Mouse (Mus musculus): Measurements from ENCODE around the gene Cfap157. TPM values are rescaled to one million over a fixed set of nuclear protein-coding genes. Genes with fewer than 3 reads are reported as not detected.

Cfap157 gene
- polyA plus RNA-seq, 1 experiment from 2014 or later = 1.3 TPM

DNA sequence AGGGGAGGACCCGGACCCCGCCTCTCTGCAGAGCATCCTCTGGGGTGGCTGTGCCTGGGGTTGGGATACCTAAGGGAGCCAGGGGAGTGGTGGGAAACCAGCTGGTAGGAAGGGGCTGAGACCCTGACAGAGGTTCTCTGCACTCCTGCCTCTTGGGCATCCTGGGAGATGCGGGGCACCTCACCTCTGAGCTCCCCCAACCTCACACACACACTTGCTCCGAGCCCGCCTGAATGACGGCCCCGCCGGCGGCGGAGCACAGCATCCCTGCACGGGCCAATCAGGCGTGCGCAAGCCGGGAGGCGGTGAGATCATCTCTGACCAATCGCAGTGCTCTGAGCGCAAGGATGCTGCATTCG, 42.1 kb downstream of the Cfap157 start:
- H3K9me3 ChIP-seq = no peaks in the 10 kb centered on the region
- H3K27ac ChIP-seq (replicated peaks) = peak overlapping the region; percentile 93
- 3% methylated on average over 18 of the region's 18 CpGs for WGBS
- peak overlapping the region; percentile 92 for H3K9ac ChIP-seq
- peaks cover 10% of the 10 kb centered on the region; the same call in 1 of the 2 replicates for H3K27me3 ChIP-seq
- H3K4me2 ChIP-seq = peak overlapping the region; percentile 80
- H3K36me3 ChIP-seq = peaks cover 32% of the 10 kb centered on the region
- peak; percentile 93 for ATAC-seq (ENCODE audit: low read depth)
- H3K4me3 ChIP-seq = peak overlapping the region; percentile 81
- H3K4me1 ChIP-seq (replicated peaks) = peaks cover 50% of the 10 kb centered on the region

DNA sequence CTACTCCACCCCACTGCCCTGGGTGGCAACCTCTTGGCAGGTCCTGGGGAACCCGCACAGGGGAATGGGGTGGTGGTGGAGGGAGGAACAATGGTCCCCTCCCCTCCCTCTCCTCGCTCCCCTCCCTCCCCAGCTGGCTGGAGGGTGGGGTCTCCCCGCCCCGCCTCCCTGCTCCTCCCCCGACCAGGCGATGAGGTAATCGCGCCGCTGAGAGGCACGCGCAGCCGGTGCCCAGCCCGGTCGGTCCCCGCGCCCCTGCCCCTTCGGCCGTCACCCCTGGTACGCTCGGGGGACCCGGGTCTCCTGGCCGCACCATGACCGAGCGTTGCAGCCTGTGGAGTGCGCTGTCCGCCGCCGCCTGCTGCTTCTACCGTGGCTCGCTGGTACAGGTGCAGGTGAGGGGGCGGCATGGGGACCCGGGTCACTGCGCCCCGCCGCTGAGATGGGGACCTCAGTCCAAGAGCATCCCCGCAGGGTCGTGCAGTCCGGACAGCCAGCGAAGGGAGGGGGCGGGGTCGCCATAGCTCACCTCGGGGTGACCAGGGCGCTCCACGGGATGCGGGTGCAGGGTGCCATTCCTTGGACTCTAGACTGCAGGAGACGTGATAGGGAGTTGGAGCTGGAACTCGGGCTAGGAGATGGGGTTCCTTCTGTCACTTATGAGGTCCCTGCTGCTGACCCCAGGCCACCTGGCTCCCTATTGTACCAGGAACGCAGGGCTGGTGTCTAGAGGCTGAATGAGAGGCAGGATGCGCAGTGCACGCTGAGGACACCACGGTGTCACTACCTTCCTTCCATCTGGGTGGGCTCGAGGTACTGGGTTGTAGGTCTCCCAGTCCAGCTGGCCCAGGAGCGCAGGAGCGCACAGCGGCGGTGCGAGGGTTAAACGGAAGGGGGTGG, 42.7 kb downstream of the Cfap157 start:
- Histone ChIP-seq H3K36me3 (peaks cover 25% of the 10 kb centered on the region), H3K4me1 (replicated peaks) (peaks cover 50% of the 10 kb centered on the region), H3K9me3 (no peaks in the 10 kb centered on the region), H3K27ac (replicated peaks) (peak overlapping the region; percentile 93), H3K27me3 (peaks cover 10% of the 10 kb centered on the region; the same call in 1 of the 2 replicates), H3K4me3 (peak overlapping the region; percentile 81), H3K9ac (peak overlapping the region; percentile 92), H3K4me2 (peak overlapping the region; percentile 80)
- ATAC-seq (ENCODE audit: low read depth) = peak; percentile 60
- 3% methylated on average over 56 of the region's 58 CpGs for WGBS

DNA sequence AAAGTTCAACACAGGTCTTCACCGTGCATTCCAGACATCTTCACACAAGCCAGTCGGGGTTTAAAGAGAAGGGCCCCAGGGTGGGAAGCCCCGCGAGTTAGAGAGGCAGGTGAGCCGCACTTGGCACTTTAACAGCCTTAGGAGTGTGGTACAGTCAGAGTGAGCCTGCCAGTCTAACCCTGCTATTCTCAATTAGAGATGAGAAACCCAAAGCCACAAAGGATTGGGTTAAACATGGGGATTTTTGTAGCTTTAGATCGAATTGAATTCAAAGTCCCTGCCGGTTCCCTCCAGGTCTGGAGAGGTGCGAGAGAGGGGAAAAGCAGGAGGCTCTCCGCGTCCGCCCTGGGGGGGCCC, 43.3 kb downstream of the Cfap157 start, which contains the start of gene 6330409D20Rik:
Gene 6330409D20Rik, minus strand, starts transcription at position 101 of the 357 bp plus-strand sequence.
- Histone ChIP-seq H3K9ac (peak within 1 kb of the TSS; percentile 92), H3K27ac (replicated peaks) (peak within 1 kb of the TSS; percentile 93), H3K27me3 (peaks cover 10% of the 10 kb centered on the region; the same call in 1 of the 2 replicates), H3K9me3 (no peaks in the 10 kb centered on the region), H3K4me3 (peak within 1 kb of the TSS; percentile 81), H3K4me1 (replicated peaks) (peaks cover 50% of the 10 kb centered on the region), H3K36me3 (peaks cover 19% of the 10 kb centered on the region), H3K4me2 (peak within 1 kb of the TSS; percentile 80)
- ATAC-seq (ENCODE audit: low read depth) = no peak
- 12% methylated on average over 11 of the region's 11 CpGs for WGBS

DNA sequence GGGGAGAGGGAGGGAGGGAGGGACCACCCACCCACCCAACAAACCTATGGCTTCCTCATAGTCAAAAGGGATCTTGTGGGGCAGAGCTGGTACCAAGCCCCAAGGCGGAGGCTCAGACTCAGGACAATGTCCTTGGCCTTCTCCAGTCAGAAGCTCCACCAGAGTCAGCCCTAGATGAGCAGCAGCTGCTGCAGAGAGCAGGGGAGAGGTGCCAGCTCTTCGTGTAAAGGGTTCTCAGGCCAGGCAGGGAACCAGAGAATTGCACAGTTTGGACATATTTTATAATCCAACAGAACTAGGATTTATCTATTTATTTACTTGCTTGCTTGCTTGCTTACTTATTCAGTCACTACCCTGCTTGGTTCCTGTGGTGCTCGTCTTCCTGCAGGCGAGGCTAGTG, 44.9 kb downstream of the Cfap157 start:
- 66% methylated on average over 4 of the region's 4 CpGs for WGBS
- peak overlapping the region; percentile 50; the same call in 1 of the 2 replicates for H3K9ac ChIP-seq
- peaks cover 10% of the 10 kb centered on the region; the same call in 1 of the 2 replicates for H3K27me3 ChIP-seq
- ATAC-seq (ENCODE audit: low read depth) = no peak
- H3K4me1 ChIP-seq (replicated peaks) = peaks cover 46% of the 10 kb centered on the region
- H3K36me3 ChIP-seq = peaks cover 3% of the 10 kb centered on the region; the same call in 1 of the 2 replicates
- no peaks in the 10 kb centered on the region for H3K9me3 ChIP-seq
- H3K4me3 ChIP-seq = no peak overlapping the region
- no peak overlapping the region for H3K27ac ChIP-seq (replicated peaks)
- no peak overlapping the region for H3K4me2 ChIP-seq

DNA sequence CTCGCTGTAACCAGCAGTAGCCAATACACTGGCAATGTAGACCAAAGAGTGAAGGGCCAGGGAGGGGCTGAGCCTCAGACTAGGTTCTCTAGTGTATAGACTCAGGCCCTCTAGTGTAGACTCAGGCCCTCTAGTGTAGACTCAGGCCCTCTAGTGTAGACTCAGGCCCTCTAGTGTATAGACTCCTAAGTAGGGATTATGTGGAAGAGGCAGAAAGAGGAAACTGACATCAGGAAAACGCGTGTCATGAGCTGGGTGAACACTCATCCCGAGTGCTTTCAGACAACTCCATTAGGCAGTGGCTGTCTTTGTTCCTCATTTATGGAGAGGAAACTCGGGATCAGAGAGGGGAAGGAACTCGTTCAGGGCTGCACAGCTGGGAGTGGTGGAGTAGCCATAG, 47.2 kb downstream of the Cfap157 start:
- H3K4me3 ChIP-seq = no peak overlapping the region
- H3K9me3 ChIP-seq = no peaks in the 10 kb centered on the region
- H3K27me3 ChIP-seq = peaks cover 10% of the 10 kb centered on the region; the same call in 1 of the 2 replicates
- no peak overlapping the region for H3K4me2 ChIP-seq
- peaks cover 28% of the 10 kb centered on the region for H3K4me1 ChIP-seq (replicated peaks)
- 0 out of 2 replicates have a peak overlapping the region, but pooled peaks have one; percentile 26 for H3K9ac ChIP-seq
- 58% methylated on average over 6 of the region's 6 CpGs for WGBS
- no peaks in the 10 kb centered on the region for H3K36me3 ChIP-seq
- ATAC-seq (ENCODE audit: low read depth) = no peak
- no peak overlapping the region for H3K27ac ChIP-seq (replicated peaks)

DNA sequence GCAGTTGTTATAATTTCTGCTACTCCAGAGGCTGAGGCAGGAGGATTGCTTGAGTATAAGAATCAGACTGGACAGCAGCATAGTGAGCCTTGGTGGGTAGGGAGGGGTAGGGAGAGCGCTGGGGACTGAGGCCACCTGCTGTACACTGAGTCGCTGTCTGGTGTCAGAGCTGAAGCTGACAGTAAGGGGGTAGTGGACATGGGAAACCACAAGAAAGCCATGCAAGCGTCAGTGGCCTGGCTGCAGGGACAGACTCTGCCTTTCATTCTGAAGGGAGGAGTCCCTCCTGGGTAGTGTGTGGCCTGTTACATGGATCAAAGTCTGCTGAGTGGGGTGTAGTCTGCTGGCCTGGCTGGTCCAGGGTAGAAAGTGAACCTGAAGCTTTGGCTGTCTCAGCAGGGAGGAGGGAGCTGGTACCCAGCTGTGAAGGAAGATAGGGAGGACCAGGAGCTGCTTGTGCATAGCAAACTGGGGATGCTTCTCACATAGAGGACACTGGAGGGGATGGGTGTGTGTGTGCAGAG, 47.9 kb downstream of the Cfap157 start:
- H3K36me3 ChIP-seq = no peaks in the 10 kb centered on the region
- no peak for ATAC-seq (ENCODE audit: low read depth)
- 43% methylated on average over 3 of the region's 3 CpGs for WGBS
- H3K9ac ChIP-seq = no peak overlapping the region
- no peak overlapping the region for H3K4me2 ChIP-seq
- no peak overlapping the region for H3K4me3 ChIP-seq
- H3K27me3 ChIP-seq = peaks cover 10% of the 10 kb centered on the region; the same call in 1 of the 2 replicates
- H3K9me3 ChIP-seq = no peaks in the 10 kb centered on the region
- peaks cover 23% of the 10 kb centered on the region for H3K4me1 ChIP-seq (replicated peaks)
- H3K27ac ChIP-seq (replicated peaks) = peak overlapping the region; percentile 5

DNA sequence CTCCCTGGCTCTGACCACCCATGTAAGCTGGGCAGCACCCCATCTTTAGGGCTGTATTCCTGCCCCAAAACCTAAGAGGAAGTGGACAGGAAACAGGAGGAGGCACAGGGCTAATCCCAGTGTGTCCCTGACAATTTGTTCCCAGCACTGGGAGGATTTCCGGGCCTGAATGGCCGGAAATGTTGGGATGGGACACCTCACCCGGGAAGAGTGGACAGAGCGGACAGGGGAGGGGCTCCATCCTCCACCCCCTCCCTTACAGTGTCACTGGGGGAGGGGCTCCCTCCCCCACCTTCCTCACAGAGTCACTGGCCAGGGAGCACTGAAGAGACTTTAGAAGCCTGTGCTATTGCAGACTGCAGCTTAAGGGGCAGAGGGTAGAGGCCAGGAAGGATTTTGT, 49.3 kb downstream of the Cfap157 start:
- H3K9ac ChIP-seq = 0 out of 2 replicates have a peak overlapping the region, but pooled peaks have one; percentile 41
- H3K9me3 ChIP-seq = no peaks in the 10 kb centered on the region
- no peak overlapping the region for H3K27ac ChIP-seq (replicated peaks)
- H3K27me3 ChIP-seq = 0 out of 2 replicates have a peak, but pooled peaks cover 3% of the 10 kb centered on the region
- no peaks in the 10 kb centered on the region for H3K36me3 ChIP-seq
- H3K4me3 ChIP-seq = no peak overlapping the region
- ATAC-seq (ENCODE audit: low read depth) = no peak
- WGBS = 49% methylated on average over 4 of the region's 4 CpGs
- H3K4me2 ChIP-seq = no peak overlapping the region
- H3K4me1 ChIP-seq (replicated peaks) = peaks cover 26% of the 10 kb centered on the region

DNA sequence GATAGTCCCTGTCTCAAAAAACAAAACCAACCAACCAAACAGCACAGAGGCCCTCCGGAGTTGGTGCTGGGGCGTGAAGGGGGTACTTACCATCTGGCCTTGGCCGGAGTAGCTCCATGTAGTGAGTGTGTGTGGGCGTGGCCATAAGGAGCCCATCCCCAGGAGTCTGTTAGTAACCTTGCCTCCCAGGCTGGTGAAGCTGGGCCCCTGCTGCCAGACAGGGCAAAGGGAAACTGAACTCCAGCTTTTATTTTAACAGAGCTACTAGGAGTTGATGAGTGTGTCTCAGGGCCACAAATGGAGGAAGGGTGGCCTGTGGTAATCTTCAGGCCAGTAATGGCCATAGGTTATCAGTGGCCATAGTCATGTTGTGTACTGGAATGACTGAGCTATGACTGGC, 49.7 kb downstream of the Cfap157 start:
- WGBS = 52% methylated on average over 4 of the region's 4 CpGs
- Histone ChIP-seq H3K27ac (replicated peaks) (no peak overlapping the region), H3K4me3 (no peak overlapping the region), H3K4me1 (replicated peaks) (peaks cover 28% of the 10 kb centered on the region), H3K36me3 (no peaks in the 10 kb centered on the region), H3K27me3 (no peaks in the 10 kb centered on the region), H3K9ac (0 out of 2 replicates have a peak overlapping the region, but pooled peaks have one; percentile 41), H3K4me2 (no peak overlapping the region), H3K9me3 (no peaks in the 10 kb centered on the region)
- ATAC-seq (ENCODE audit: low read depth) = no peak

DNA sequence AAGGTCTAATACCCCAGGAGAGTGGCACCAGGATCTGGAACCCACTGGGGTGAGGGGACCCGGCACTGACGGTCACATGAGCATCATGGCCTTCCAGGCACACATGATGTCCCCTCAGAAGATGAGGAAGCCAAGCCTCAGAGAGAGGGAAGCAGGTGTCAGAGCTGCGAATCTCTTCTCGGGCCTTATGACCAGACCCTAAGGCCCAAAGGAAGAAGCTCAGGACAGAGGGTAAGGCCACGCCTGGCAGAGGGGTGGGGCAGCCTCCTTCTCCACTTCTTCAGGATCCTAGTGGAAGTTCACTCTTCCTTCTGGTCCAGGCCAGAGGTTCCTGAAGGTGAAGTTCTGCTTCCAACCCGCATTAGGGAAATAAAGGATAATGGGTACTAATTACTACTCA, 51.5 kb downstream of the Cfap157 start:
- no peak for ATAC-seq (ENCODE audit: low read depth)
- 78% methylated on average over 6 of the region's 6 CpGs for WGBS
- no peaks in the 10 kb centered on the region for H3K9me3 ChIP-seq
- peaks cover 27% of the 10 kb centered on the region for H3K4me1 ChIP-seq (replicated peaks)
- no peaks in the 10 kb centered on the region for H3K36me3 ChIP-seq
- H3K27me3 ChIP-seq = no peaks in the 10 kb centered on the region
- no peak overlapping the region for H3K9ac ChIP-seq
- no peak overlapping the region for H3K27ac ChIP-seq (replicated peaks)
- no peak overlapping the region for H3K4me3 ChIP-seq
- H3K4me2 ChIP-seq = no peak overlapping the region

DNA sequence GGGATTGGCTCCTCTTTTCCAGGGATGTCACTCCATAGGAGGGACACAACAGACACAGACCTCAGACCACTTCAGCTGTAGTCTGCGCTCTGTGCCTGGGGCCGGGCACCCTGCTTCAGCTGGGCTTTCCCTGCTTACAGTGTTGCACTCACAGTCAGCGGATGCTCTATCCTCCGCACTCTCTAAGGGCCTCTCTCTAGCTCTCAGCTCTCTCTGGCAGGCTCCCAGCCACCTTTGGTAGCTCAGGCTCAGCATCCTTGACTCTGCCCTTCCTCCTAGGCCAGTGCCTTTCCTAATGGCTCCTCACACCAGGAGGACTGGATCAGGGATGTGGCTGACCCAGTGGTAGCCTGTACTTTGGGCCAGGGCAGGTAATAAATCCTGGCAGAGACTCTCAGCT, 52.3 kb downstream of the Cfap157 start:
- no peak overlapping the region for H3K4me2 ChIP-seq
- H3K27ac ChIP-seq (replicated peaks) = peak overlapping the region; percentile 49; the same call in 1 of the 2 replicates
- WGBS = 73% methylated on average over 4 of the region's 4 CpGs
- ATAC-seq (ENCODE audit: low read depth) = no peak
- H3K4me3 ChIP-seq = no peak overlapping the region
- H3K9ac ChIP-seq = no peak overlapping the region
- H3K9me3 ChIP-seq = no peaks in the 10 kb centered on the region
- H3K4me1 ChIP-seq (replicated peaks) = peaks cover 25% of the 10 kb centered on the region
- H3K36me3 ChIP-seq = no peaks in the 10 kb centered on the region
- no peaks in the 10 kb centered on the region for H3K27me3 ChIP-seq

DNA sequence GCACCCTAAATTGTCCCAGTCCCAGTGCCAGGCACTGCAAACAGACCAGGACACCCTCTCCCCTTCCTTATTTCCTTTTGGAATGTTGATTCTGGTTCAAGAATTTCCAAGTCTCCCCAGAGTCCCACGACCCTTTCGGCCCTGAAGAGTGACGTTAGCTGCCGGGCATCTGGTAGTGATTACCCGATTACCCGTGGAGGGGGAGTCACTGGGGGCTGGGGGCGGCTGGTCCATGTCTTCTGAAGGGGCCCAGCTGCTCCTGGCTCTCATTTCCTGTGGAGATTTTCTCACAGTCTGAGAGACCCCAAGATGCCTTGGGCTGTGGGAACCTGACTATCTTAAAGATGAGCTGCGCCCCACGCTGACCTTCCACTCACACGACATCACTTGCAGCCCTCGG, 53.4 kb downstream of the Cfap157 start:
- no peaks in the 10 kb centered on the region for H3K27me3 ChIP-seq
- H3K9ac ChIP-seq = peak overlapping the region; percentile 17; the same call in 1 of the 2 replicates
- ATAC-seq (ENCODE audit: low read depth) = no peak
- no peaks in the 10 kb centered on the region for H3K36me3 ChIP-seq
- H3K27ac ChIP-seq (replicated peaks) = 0 out of 2 replicates have a peak overlapping the region, but pooled peaks have one; percentile 28
- peaks cover 25% of the 10 kb centered on the region for H3K4me1 ChIP-seq (replicated peaks)
- H3K4me2 ChIP-seq = peak overlapping the region; percentile 54; the same call in 1 of the 2 replicates
- 45% methylated on average over 11 of the region's 11 CpGs for whole genome bisulfite sequencing
- no peak overlapping the region for H3K4me3 ChIP-seq
- no peaks in the 10 kb centered on the region for H3K9me3 ChIP-seq

DNA sequence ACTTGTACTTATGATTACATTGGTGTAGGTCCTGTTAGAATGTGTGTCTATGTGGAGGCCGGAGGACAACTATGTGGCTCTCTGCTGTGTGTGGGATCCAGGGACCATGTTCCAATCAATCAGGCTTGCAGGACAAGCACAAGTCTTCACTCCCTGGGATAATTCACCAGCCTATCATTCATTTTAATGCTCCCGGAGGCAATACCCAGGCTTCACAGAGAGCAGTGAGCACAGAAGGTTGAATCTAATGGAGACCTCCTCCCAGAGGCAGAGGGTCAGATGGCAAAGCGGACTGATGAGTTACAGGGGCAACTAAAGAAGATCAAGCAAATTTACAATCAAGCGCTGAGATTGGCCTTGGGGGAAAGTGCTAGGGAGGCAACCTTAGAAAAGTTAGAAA, 54.7 kb downstream of the Cfap157 start:
- Histone ChIP-seq H3K4me3 (no peak overlapping the region), H3K4me1 (replicated peaks) (peaks cover 25% of the 10 kb centered on the region), H3K36me3 (no peaks in the 10 kb centered on the region), H3K27ac (replicated peaks) (0 out of 2 replicates have a peak overlapping the region, but pooled peaks have one; percentile 28), H3K9me3 (no peaks in the 10 kb centered on the region), H3K9ac (0 out of 2 replicates have a peak overlapping the region, but pooled peaks have one; percentile 17), H3K4me2 (peak overlapping the region; percentile 54), H3K27me3 (no peaks in the 10 kb centered on the region)
- WGBS = 52% methylated on average over 4 of the region's 4 CpGs
- no peak for ATAC-seq (ENCODE audit: low read depth)

Data from neural tube, embryonic 13.5 days (tissue).